ENCODE assay signal across 17 mouse cellular contexts in the genomic region with DNA sequence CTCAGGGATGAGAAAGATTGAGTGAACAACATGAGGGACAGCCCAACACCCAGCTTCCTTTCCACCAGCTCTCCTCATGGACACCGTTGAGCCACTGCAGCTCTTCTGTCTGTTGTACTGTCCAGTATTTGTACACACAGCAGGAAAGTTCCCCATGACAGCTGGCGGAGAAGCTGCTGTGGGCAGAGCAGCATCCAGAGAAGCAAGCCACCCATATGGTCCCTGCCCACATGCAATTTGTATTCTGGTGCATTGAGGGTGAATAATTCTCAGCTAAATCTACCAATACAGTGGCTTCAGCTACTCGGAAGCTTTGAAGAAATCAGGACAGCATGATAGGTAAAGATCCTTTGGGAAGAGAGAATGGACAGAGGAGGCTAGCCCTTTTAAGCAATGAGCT.
DNase-seq lines count a peak whose midpoint lies in the region; ATAC-seq lines count a peak whose summit lies in the region.
"Had no signal": no experiment of that assay in that cellular context is flagged by ENCODE, and none has a peak within 500 bp of the region (broad histone marks: within the 10 kb centered on the region; RNA-seq: fewer than 3 reads in every experiment).

No protein-coding gene starts in this region.

- H3K4me3 ChIP-seq in neural tube, embryonic 15.5 days (replicated peaks): no peak overlapping the region
- H3K4me3 ChIP-seq: embryonic facial prominence, embryonic 10.5 days; erythroblast, embryonic 14.5 days; heart, embryonic 10.5 days had no signal

- no peaks in the 10 kb centered on the region for H3K27me3 ChIP-seq in neural tube, embryonic 15.5 days (replicated peaks)

- no peak overlapping the region for H3K27ac ChIP-seq in neural tube, embryonic 15.5 days (replicated peaks)
- H3K27ac ChIP-seq: embryonic facial prominence, embryonic 10.5 days; heart, embryonic 10.5 days had no signal

- peak; percentile 90 for DNase-seq in brain, adult 2 months (ENCODE audit: low read depth, low spot score)
- DNase-seq in frontal cortex, adult 2 months (ENCODE audit: extremely low spot score in 1 of 2, low spot score in 1 of 2): peak; percentile 78 to 79
- peak; percentile 51 for DNase-seq in left cerebral cortex, adult 11 months (ENCODE audit: low spot score)
- peak; percentile 78 for DNase-seq in right cerebral cortex, adult 2 months (ENCODE audit: low spot score in 2 of 2)
- no peak for DNase-seq in lung, postnatal 10 days
- DNase-seq: cerebellum, adult 9-10 months; gastrocnemius, postnatal 14 days; kidney, adult 9 months; liver; lung, embryonic 14.5 days; thymus, adult 18-20 months had no signal

- 95% methylated on average over 3 of the region's 3 CpGs for WGBS in neural tube, embryonic 15.5 days

- no peaks in the 10 kb centered on the region for H3K36me3 ChIP-seq in neural tube, embryonic 15.5 days
- H3K36me3 ChIP-seq: embryonic facial prominence, embryonic 10.5 days had no signal

- H3K9me3 ChIP-seq in neural tube, embryonic 15.5 days (replicated peaks): no peaks in the 10 kb centered on the region
- H3K9me3 ChIP-seq: heart, embryonic 10.5 days had no signal

- H3K4me2 ChIP-seq in neural tube, embryonic 15.5 days: no peak overlapping the region
- H3K4me2 ChIP-seq: lung, embryonic 14.5 days had no signal

- ATAC-seq in neural tube, embryonic 15.5 days (ENCODE audit: low FRiP score): no peak
- ATAC-seq in megakaryocyte-erythroid progenitor cell, adult 5-6 weeks (replicated peaks; ENCODE audit: low FRiP score, low TSS enrichment, poor library complexity, severe bottlenecking): no peak
- ATAC-seq: forebrain, embryonic 16.5 days had no signal

- H3K9ac ChIP-seq in neural tube, embryonic 15.5 days (replicated peaks): no peak overlapping the region
- H3K9ac ChIP-seq: lung, embryonic 14.5 days had no signal

- peaks cover 7% of the 10 kb centered on the region; the same call in 1 of the 2 replicates for H3K4me1 ChIP-seq in neural tube, embryonic 15.5 days
- H3K4me1 ChIP-seq: embryonic facial prominence, embryonic 10.5 days; heart, embryonic 10.5 days had no signal
